Mouse (Mus musculus) heart, postnatal 10 days (tissue): ENCODE results near the gene Pim1. TPM values are rescaled to one million over a fixed set of nuclear protein-coding genes. Genes with fewer than 3 reads are reported as not detected.
"Not testable (repeated sequence)": the region's sequence is repeated elsewhere in the genome, so short reads cannot be mapped to it uniquely, and the experiment has no call there.

Experiments used
- DNase-seq, 2 experiments: peaks; one replicate each; pipeline ENCODE4 v3.0.0; 2021
- intact Hi-C: fragments of 180-260 bp; cut with DNase I; formaldehyde crosslinking; loops from one replicate; pipeline ENCODE4 v1.15.1; 2025
- total RNA-seq, 2 experiments: library from RNA; stranded (reverse); gene quantifications; 2 replicates each; pipeline ENCODE4 v1.2.3; 2021

Gene Pim1
- 10 to 100 TPM; 40.6 to 51.5 TPM for total RNA-seq

DNA sequence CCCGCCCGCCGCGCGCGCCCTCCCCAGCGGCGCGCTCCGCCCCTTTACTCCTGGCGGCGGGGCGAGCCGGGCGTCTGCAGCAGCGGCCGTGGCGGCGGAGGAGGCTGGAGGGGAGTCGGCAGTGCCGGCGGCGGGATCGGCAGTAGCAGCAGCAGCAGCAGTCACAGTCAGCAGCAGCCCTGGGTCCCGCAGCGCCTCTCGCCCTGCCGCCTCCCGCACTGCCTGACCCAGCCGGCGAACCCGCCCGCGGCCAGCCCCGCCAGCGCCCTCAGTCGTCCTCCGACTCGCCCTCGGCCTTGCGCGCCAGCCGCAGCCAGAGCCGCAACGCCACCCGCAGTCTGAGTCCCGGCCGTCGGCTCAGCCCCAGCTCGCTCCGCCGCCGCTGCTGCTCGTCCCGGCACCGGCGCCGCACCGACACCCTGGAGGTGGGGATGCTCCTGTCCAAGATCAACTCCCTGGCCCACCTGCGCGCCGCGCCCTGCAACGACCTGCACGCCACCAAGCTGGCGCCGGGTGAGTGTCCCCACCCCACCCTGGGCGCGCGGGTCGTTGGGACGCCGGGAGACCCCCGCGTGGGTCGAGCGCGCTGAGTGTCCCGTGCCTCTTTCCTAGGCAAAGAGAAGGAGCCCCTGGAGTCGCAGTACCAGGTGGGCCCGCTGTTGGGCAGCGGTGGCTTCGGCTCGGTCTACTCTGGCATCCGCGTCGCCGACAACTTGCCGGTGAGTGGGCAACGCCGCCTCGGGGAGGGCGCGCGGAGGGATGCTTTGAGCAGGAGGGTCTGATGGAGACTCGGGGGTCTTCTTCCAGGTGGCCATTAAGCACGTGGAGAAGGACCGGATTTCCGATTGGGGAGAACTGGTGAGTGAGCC, at the start of gene Pim1:
TSS of gene Pim1 (plus strand) at position 41 of the 869 bp plus-strand sequence.
- intact Hi-C loops = loop anchor here (10.0 kb wide), 1 partner anchor 446 kb away; no protein-coding TSS in a partner anchor

DNA sequence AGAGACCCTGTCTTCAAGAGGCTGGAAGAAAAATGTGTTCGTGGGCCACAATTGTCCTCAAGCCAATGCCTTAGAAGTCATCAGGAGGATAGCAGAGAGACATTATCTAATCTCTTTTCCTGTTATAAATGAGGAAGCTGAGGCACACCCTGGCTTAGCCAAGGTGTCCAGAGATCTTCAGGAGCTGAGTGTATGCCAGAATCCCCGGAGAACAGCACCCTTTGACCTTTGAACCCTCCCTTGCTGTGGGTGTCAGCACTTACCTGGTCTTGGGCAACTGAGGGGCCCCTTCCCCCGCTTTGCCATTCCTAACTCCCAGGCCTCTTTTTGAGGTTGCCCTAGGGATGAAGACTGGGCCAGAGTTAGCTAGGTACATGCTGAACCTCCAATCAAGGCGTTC, 49.0 kb upstream of the Pim1 start:
- no peak for DNase-seq
- intact Hi-C loops = loop anchor here (2.0 kb wide), 1 partner anchor 13 kb away; no protein-coding TSS in a partner anchor

More for the DNA sequence above, at the start of gene Pim1:
- DNase-seq = no peak

DNA sequence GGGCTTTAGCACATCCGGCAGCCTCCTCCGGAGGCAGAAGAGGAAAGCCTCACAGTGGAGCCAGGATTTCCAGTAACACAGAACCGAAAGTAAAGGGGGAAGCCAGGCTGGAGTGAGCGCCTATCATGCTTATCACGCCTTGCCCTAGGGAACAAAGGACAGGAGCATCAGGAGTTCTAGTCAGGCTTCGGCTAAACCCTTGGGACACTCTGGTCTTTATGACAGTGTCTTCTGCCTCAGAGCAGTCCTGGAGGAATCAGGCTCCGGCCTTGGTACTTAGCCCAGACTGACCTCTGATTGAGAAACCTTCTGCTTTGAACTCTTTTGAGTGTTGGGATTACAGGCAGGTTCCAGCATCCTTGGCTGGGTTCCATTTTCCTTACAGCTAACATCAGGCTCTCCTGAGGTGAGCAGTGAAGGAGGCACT, 48.4 kb upstream of the Pim1 start:
- intact Hi-C loops = no loop called here
- DNase-seq = no peak

DNA sequence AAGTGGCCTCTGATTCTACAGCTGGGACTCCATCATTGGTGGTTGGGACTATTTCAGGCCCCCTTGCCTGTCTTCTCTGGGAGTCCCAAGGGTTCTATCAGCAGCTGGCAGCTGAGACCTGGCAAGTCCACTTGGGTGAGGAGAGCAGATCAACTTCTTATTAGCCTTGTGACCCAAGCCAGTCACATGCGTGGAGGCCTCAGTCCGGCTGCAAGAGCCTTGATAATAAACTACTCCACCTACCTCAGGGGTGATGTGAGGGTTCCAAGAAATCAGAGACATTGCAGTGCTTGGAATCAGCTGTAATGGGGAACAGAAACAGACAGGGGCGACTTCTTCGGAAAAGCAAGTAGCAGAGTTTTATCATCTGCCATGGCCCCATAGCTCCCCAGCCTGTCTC, 46.8 kb upstream of the Pim1 start:
- intact Hi-C loops = no loop called here
- DNase-seq = no peak

DNA sequence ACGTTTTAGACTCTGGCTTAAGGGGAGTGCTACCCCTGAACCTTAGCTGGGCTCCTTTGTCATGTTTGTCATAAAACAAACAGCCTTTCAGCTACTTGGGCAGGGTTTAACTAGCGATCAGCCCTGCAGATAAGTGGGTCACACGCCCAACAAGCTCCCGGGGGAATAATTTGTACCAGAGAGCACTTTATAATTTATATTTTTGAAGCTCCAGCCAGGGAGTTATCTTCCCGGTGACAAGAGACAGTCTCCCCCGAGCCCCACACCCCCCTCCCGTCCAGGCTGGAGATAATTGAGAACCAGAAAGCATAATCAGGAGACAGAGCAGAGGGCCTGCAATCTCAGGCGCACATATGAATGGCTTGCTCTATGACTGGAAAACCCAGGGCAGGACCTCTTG, 45.5 kb upstream of the Pim1 start:
- DNase-seq = no peak
- intact Hi-C loops = no loop called here

DNA sequence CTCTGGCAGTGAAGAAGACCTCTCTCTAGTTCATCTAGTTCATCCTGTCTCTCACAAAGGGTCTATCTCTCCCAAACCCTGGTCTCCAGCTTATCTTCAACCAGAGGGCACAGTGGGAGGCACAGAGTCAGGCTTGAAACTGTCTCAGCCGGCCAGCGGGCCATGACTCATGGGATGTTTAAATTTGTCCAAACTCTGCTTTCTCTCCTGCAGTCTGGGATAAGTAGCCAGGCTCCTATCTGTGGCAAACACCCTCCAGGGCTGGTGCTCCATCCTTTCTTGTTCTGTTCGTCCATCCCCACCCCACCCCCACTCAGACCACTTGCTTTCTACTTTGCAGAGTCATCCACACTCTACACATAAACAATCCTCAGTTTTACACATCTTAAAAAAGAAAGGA, 43.2 kb upstream of the Pim1 start:
- intact Hi-C loops = no loop called here
- DNase-seq = no peak

DNA sequence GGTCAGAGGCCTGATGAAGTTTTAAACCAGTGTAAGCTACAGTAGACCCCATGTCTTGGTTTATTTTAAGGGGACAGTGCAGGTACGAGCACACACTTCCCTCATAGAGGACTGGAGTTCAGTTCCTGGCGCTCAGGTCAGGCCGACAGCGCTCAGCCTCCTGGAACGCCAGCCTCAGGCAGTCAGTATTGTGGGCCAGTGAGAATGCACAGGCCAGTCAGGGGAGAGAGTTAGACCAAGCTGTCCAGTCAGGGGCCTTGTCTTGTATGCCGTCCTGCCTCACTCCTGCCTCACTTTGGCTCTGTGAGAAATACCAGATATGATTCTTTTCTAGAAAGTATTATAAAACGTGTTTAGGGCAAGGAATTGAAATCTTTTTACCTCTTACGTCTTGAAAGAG, 42.5 kb upstream of the Pim1 start:
- DNase-seq = no peak
- intact Hi-C loops = no loop called here

DNA sequence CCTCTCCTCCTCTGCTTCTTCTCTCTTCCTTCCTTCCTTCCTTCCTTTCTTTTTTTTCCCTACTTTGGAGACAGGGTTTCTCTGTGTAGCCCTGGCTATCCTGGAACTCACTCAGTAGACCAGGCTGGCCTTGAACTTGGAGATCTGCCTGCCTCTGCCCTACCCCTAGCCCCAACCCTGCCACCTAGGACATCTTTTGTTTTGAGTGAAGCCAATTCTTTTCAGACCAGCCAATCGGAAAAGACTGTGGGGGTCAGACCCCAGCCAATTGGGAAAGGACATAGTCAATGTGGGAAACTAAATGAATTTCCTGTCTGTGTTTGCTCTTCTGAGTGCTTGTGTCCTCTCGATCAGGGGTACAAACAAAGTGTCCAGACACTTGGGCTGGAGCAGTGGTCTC, 42.0 kb upstream of the Pim1 start:
- intact Hi-C loops = no loop called here
- no peak for DNase-seq

DNA sequence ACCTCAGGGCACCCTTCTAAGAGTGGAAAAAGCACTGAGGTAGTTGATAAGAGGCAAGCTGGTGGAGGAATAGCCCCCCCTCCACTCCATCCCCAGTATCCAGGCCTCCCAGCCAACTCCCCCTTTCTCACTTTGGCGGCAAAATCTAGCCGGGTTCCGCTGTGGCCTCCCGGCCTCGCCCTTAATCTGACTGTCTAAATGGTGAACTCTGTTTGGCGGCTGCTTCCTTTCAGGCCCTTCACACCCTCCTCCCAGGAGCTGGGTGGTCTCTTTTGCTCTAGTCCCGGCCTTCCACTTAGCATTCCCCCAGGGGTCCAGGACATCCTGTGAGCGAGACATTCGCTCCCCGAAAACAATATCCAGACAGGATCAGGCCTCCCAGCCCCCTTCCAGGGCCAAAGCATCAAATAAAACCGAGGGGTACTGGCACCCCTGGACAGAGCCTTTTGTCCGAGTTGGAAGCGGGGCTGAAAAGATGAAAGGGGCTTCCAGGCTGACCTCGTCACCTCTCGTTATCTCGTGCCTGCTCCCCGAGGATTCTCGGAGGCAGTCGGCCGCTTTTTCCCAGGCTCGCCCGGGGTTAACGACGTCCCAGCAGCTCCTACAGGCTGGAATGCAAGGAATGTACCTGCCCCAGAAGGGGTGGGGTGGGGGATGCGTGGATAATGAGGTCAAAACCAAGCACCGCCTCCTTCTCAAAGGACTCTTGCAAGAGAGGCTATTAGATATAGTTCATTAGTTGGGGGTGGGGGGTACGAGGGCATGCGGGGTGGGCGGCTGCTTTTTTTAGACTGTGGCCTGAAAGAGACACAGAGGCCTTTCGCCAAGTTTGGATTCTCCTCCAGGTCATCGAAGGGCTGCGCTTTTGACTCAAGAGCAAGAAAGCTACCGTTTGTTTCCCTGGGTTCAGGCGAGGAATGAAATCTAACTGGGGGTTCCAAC, 39.4 kb upstream of the Pim1 start:
- DNase-seq = peak in 1 of 2 experiments; percentile 68

DNA sequence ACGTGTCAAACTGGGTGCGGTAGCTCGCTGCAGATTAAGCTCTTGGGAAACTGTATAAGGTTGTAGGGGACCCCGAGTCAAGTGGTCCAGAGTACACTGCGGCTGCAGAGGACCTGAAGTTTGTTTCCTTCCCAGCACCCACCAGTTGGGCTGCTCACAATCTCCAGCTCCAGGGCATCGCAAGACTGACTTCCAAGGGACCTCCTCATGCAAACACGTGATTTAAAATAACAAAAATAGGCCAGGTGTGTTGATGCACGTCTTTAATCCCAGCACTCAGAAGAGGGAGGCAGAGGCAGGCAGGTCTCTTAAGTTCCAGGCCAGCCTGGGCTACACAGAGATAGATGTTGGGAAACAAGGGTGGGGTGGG, 38.7 kb upstream of the Pim1 start:
- intact Hi-C loops = no loop called here
- no peak for DNase-seq

More for the DNA sequence above, 39.4 kb upstream of the Pim1 start:
- intact Hi-C loops = no loop called here

DNA sequence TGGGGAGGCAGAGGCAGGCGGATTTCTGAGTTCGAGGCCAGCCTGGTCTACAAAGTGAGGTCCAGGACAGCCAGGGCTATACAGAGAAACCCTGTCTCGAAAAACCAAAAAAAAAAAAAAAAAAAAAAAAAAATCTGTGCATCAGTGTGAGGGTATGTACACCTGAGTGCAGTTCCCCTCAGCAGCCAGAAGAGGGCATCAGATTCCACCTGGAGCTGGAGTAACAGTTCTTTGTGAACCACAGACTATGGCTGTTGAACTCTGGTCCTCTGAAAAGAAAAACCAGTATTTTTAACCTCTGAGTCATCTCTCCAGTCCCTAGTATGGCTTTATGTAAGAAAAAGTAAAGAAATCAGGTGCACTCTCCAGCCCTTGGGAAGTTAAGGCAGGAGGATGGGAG, 36.4 kb upstream of the Pim1 start:
- DNase-seq = not testable (repeated sequence)
- intact Hi-C loops = loop anchor here (2.0 kb wide), 1 partner anchor 13 kb away; no protein-coding TSS in a partner anchor

DNA sequence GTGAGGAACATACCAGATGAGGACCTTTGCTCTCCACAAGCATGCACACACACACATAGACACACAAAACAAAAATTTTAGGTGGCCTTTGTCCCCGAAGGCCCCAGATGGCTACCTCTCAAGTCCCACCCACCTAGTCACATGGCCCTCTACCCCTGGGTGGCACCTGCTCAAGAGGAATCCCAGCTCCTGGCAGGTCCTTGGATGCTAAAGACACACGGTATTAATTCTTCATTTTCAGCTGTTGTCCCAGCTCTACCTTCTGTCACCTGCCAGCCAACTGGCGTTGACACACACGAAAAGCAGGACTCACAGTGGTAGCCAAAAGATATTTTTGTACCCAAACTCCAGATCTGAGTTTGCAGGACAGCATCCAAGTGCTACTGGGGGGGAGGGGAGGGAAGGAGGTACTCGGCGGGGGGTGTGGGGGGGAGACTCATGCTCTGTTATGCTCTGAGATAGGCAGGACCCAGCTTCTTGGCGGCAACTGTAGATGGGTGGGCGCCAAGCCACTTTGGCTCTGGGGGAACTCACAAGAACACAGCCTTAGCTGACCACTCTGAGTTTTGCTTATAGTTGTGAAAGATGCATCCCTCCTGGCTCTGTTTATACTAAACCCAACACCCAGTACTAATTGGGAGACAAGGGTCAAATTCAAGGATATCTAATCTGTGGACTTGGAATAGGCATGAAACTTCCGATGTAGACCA, 35.0 kb upstream of the Pim1 start:
- peak; percentile 55 to 59 for DNase-seq
- intact Hi-C loops = loop anchor here (2.0 to 5.0 kb wide), 2 partner anchors 15 to 33 kb away; no protein-coding TSS in a partner anchor

DNA sequence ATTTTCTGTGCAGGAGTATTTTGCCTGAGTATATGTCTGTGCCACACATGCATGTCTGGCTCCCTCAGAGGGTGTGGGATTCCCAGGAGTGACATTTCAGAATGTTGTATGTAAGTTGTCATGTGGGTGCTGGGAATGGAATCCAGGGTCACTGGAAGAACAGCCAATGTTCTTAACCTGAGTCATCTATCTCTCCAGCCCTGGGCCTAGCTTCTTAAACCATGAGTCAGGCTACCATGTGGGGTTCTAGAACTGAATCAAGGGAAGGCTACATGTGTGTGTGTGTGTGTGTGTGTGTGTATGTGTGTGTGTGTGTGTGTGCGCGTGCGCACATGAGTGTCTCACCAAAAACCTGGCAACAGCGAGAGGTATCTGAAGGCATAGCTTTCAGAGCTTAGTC, 34.1 kb upstream of the Pim1 start:
- intact Hi-C loops = loop anchor here (5.0 kb wide), 1 partner anchor 34 kb away; no protein-coding TSS in a partner anchor
- no peak for DNase-seq

DNA sequence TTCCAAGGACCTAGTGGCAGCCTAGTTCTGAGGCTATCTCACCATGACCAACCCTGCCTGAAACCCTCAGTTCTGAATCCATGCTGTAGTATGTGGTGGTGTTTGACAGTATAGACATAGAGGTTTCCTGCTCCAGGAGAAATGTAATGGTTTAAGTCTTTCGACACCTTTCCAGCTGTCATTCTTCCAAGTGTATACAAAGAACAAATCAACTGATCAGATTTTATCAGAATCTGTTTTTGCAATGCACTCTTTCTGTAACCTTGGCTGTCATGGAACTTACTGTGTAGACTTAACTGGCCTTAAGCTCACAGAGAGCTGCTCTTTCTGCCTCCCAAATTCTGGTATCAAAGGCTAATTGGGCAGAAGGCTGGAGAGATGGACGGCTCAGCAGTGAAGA, 33.6 kb upstream of the Pim1 start:
- no peak for DNase-seq
- intact Hi-C loops = loop anchor here (5.0 kb wide), 1 partner anchor 35 kb away; no protein-coding TSS in a partner anchor

DNA sequence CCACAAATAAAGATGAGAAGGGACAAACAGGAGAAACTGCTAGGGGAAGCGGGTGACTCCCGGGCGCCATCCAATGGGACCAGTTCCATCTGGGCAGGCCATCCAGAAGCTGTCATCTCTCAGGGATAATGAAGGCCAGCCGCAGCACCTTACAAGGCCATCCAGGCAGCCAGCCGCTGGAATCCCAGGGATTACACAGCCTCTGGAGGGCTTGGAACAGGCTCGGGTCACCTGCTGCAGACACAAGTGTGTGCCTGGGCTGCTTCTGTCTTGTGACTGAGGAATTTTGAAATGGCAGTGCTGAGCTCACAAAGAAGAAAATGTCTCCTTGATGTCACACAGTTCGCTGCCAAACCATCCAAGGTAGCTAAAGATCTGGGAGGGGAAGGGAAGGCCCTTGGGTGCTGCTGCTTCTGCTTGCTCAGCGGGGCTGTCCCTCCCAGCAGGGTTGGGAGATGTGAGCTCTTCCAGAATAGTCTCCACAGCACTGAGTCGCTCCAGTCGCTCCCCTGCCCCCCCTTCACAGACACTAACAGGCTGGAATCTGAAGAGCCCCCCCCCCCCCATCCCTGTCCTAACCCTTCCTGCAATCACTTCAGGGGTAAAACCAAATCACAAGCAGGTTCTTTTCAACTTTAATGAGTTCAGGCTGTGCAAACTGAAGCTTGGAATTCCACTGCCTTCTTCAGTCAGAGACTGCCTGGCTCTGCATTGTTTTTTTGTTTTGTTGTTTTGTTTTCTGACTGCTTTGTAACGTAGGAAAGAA, 32.6 kb upstream of the Pim1 start:
- intact Hi-C loops = loop anchor here (1.0 to 5.0 kb wide), 3 partner anchors 34 to 61 kb away; no protein-coding TSS in a partner anchor
- DNase-seq = peak; percentile 86 to 91

DNA sequence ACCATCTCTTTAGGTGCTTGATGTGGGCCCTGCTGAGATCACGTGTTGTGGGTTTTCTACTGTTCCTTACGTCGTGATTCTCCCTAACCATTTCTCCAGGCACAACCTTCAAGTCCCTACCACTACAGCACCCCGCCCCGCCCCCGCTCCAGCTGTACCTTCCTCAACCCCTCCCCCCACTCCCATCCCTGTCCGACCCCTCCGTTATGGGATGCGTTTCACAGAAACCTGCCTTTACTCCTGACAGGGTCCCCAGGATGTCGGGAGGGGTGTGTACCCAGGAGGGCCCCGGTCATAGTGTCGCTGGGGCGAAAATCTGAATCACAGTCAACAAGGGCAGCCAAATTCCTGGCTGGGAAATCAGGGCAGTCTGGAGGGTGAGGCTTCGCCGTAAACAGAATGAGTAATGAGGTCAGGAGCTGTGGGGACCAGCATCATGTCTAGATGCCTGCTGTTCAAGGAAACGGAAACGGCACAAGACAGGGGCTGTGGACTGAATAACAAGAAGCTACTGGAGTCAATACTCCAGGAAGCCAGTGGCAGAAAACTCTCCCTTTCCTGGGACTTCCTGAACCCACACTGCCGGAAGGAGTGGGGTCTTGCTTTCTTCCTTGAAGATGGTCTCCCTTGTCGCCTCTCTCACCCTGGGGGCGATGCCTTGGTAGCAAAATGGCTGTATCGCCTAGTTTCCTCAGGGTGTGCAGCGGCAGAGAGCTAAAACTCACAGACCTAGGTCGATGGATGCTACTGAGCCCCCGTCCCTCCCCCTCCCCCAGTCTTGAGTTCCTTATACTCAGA, 31.0 kb upstream of the Pim1 start:
- DNase-seq = peak; percentile 73 to 74
- intact Hi-C loops = loop anchor here (2.0 to 5.0 kb wide), 2 partner anchors 37 to 63 kb away; no protein-coding TSS in a partner anchor

DNA sequence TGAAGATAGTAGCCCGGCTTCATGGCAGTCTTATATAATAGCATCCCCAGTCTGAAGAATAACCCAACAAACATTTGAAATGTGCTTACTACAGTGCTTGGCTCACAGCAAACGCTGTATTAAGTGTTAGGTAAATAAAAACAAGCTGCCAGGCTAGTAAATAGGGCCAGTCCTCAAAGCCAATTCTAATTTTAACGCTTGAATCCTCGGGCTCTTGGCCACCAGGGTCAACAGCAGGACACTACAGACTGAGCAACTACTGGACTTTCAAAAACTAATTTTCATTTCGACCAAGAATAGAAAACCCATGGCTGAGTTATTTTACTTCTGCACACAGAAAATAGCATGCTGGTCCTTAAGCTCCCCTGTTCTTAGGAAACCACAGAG, 30.4 kb upstream of the Pim1 start:
- intact Hi-C loops = no loop called here
- peak in 1 of 2 experiments; percentile 39 for DNase-seq

DNA sequence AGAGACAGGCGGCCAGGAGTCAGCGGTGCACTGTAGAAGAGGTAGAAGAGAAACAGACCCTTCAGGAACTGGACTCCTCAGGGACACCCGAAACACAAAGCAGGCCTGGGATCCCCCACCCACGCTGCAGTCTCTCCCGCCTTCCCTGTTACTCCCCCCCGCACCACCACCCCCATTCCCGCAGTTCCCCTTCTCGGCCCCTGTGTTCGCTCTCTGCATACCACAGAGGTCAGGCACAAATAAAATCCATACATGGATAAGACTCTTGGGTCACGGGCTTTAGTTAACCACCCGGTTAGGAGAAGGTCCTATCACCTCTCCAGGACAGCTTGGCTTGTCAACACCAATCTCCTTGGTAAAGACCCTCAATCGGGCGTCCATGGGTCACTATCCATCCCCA, 26.9 kb upstream of the Pim1 start:
- intact Hi-C loops = no loop called here
- DNase-seq = no peak

DNA sequence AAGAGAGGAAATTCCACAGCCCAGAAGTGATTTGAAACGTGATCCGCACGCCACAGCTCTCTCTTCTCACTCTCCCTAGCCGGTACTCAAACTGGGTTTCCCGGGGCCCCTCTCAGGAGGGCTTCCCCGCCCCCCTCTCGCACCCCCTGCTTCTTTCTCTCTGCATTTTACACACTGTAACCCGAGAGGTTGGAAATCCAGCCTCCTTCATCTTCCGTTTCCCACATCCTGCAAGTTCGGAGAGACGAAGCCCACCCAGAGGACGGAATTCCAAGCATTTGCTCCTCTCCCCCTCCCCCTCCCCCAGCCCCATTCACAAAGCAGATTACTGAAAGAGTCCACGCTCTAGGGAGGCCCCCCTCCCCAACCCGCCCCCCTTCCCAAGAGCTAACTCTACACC, 26.5 kb upstream of the Pim1 start:
- intact Hi-C loops = no loop called here
- DNase-seq = no peak
